Mouse (Mus musculus) gastrocnemius, postnatal 36 days (tissue): ENCODE results near the gene Sdccag8. TPM values are rescaled to one million over a fixed set of nuclear protein-coding genes. Genes with fewer than 3 reads are reported as not detected.
"Not testable (repeated sequence)": the region's sequence is repeated elsewhere in the genome, so short reads cannot be mapped to it uniquely, and the experiment has no call there.

Source experiments
- DNase-seq, 2 experiments: peaks; one replicate each; pipeline ENCODE4 v3.0.0; 2022
- intact Hi-C: fragments of 180-260 bp; cut with DNase I; formaldehyde crosslinking; loops from one replicate; pipeline ENCODE4 v1.15.1; 2025
- total RNA-seq, 2 experiments: library from RNA; stranded (reverse); gene quantifications; 2 replicates each; pipeline ENCODE4 v1.2.3; 2021

Sdccag8 gene
- total RNA-seq, 2 experiments from 2014 or later, result 3.0 to 5.7 TPM

DNA sequence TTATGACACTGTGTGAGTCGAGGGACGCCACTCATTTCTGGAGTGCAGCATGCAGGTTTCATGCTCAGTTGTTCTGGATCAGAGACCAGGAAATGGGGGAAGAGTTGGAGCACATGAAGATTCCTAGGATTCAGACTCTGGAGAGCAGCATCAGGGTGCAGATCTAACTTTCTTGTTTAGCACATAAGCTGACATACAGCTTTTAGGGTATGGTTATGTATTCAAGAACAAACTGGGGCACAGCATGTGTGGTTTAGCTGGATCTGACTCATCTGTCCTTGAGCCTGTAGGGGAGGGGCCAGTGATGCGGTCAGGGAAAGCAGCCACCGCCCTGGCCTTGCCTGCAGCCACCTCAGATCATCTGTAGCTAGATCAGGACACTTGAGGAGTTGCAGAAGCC lies 12.9 kb downstream of the Sdccag8 start:
- intact Hi-C loops, result no loop called here
- DNase-seq, result peak; percentile 51 to 64

DNA sequence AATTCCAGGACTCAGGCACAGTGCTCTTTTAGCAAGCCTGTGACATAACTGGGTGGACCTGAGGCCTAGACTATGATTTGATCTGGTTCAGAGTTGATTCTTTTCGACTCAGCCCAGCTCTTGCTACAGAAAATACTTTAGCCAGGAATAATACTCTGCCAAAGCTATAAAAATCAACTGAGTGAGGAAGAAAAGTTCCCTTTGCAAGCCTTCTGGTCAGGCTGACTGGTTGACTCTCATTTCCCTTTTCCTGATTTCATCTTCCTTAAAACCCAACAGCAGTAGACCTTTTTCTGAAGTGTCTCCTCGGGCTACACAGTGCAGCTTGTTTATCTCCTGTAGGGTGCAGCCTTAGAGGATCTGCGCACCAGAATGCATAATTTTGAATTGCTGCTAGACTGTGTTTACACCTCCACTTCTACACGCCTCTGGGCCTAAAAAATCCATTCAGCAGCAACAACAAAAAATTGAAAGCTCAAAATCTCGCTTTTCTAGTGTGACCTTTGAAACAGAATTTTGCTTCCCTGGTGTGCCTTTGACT lies 13.6 kb downstream of the Sdccag8 start:
- DNase-seq, result no peak
- intact Hi-C loops, result no loop called here

DNA sequence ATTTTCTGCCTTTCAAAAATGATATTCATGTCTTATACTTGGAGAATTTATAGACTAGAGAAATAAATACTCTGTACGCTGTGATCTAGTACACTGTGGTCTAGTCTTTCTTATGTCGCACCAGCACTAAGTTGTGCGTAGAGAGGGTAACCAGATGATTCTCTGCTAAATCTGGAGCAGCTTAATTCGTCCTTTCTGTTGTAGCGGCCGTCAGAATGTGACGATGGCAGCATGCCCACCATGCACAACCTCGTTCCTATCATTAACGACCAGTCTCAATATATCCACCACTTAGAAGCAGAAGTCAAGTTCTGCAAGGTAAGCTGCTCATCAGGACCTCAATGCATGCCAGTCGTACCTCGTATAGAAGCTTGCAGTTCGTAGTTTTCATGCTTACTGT lies 14.2 kb downstream of the Sdccag8 start:
- intact Hi-C loops, result no loop called here
- peak in 1 of 2 experiments; percentile 26 for DNase-seq

DNA sequence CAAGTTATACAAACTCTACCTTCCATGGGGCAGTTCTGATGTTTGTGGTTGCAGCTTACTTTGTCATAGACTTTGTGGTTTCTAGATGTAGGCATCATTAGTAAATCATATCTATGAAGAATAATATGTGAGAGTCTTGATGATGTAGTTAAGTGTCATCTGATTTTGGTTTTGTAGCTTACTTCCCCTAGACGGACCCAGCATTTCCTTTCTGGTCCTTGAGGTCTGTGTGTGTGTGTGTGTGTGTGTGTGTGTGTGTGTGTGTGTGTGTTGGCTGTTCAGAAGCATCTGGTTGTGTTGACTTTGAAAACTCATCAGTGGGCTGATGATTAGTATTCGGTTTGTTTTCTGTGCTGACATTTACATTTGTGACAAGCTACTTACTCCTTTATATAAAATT lies 17.6 kb downstream of the Sdccag8 start:
- intact Hi-C loops, result no loop called here
- no peak for DNase-seq

DNA sequence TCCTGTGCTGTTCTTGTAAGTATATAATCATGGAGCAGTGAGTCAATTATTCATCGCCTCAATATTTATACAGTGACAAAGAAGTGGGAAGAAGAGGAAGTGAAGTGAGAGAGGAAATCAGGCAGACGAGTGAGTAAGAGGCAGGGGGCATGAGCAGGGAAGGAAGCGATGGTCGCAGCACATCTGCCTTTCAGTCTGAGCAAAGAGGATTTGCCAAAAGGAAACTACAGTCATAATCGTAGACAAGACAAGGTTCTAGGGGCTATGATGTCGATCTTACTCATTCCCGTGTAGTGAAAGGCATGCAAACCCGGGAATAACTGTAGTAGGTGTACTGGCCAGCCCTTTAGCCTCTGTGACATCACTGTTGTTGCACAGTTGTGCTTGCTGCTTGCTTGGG lies 18.1 kb downstream of the Sdccag8 start:
- no peak for DNase-seq

DNA sequence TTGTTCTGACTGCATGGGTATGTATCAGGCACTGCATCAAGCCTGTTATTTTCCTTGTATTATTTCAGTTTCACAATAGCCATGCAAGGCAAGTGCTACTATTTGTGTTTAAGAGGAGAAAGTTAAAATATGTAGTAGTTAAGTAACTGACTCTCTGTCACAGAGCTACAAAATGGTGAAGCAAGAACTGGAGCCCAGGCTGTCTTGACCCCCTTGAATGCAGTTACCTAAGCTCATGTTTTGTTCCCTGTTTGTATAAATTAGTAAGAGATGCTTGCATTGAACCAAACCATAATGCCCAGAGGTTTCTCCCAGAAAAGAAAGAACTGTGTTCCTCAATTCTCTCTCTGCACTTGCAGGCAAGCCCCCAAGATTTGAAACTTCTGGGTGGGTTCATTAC lies 18.8 kb downstream of the Sdccag8 start:
- no peak for DNase-seq
- intact Hi-C loops, result no loop called here

More for the DNA sequence above, 18.1 kb downstream of the Sdccag8 start:
- intact Hi-C loops, result no loop called here

DNA sequence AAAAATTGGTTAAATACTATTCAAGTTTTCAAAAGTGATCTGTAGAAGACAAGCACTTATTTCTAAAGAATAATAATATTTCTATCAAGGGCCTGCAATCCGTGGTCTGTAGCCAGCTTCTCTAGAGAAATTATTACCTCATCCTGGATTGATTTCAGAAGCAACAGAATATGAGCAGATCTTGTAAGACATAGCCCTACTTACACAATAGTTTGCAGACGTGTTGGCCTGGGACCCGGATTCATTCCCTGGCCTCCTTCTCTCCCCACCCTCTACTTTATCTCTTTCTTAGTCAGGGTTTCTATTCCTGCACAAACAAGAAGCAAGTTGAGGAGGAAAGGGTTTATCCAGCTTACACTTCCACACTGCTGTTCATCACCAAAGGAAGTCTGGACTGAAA lies 19.5 kb downstream of the Sdccag8 start:
- peak in 1 of 2 experiments; percentile 22 for DNase-seq
- intact Hi-C loops, result no loop called here

DNA sequence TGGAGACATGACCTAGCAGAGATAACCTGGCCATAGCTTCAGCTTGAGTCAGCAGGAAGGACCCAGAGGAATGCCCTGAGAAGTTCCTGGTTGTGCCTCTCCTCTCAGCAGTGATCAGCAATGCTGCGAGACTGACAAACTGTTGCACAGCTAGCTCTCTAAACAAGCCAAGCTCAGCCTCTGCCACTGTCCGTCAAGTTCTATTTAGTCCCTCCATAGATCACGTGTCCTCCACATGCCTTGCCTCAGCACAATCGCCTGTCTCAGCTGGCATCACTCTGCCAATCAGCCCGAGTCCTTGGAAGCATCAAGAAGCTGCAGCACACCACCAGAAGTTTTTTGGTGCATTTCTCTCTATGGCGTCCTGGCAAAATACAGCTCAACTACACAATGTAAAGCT lies 20.4 kb downstream of the Sdccag8 start:
- DNase-seq, result peak in 1 of 2 experiments; percentile 31
- intact Hi-C loops, result no loop called here

DNA sequence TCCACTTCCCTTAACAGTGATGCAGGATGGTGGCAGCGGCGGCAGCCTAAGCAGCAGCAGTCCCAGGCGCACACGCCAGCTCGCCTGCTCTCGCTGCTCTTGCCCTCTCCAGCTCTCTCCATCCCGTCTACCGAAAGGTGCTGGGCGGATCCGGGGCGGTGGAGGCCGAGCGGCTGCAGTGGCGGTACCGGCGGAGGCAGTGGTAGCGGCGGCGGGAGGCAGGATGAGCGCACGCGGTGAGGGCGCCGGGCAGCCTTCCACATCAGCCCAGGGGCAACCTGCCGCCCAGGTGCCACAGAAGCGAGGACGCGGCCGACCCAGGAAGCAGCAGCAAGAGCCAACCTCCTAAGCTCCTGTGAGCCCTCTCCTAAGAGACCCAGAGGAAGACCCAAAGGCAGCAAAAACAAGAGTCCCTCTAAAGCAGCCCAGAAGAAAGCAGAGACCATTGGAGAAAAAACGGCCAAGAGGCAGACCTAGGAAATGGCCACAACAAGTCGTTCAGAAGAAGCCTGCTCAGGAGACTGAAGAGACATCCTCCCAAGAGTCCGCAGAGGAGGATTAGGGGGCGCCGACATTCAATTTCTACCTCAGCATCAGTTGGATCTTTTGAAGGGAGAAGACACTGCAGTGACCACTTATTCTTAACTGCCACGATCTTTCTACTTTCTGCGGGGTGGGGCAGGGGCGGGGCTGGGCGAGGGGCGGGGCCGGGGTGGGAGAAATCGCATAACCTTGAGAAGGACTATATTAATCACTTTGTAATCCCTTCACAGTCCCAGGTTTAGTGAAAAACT lies 21.2 kb downstream of the Sdccag8 start:
- intact Hi-C loops, result no loop called here
- DNase-seq, result no peak

DNA sequence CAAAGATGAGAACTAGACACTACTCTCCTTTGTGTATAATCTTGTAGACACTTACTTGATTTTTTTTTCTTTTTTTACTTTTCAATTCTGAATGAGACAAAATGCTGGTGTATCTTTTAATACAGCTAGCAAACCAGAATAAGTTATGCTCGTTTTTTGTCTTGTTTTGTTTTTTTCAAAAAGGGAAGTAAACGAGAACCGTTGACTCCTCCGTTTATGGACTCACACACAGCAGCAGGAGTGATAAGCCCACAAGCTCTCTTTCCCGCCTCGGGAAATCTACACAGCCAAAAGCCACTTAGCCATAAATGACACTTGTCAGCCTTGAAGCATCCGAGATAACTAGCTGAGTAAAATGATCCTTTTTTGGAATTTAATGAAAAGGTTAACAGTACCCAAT lies 22.1 kb downstream of the Sdccag8 start:
- DNase-seq, result not testable (repeated sequence)

DNA sequence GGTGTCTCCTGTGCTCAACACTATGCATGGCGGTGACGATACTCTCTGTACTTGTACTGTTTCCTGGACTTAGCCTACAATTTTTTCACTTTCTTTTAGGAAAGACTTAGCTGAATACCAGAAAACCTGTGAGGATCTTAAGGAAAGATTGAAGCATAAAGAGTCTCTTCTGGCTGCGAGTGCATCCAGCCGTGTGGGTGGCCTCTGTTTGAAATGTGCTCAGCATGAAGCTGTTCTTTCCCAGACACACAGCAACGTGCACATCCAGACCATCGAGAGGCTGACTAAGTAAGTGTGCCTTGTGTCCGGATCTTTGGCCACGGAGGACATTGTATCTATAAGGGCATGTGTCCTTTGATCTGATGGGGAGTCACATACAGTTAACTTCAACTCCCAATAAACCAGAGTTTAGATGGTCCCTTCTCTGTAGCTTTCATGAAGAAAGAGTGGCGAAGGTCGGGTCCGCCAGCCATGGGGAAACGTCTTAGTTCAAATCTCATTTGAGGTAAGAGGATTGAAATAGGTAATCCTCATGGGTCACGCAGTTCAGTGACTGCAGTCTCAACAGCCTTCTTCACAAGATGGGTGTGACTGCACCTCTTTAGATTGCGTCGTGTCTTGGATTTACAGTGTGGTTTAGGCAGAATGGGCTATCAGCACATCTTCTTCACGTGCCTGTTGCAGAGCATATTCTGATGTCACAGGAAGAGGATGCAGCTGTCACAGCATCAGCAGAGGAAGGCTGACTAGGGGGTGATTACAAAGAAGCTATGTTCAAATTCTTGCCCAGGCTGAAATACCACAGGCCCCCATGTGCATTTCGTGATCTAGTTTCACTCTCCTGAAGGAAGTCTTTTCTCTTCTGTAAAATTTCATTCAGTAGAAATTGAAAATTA lies 30.9 kb downstream of the Sdccag8 start:
- intact Hi-C loops, result loop anchor here (10.0 kb wide), 1 partner anchor 621 kb away; no protein-coding TSS in a partner anchor
- no peak for DNase-seq

More for the DNA sequence above, 22.1 kb downstream of the Sdccag8 start:
- intact Hi-C loops, result not testable (repeated sequence)

DNA sequence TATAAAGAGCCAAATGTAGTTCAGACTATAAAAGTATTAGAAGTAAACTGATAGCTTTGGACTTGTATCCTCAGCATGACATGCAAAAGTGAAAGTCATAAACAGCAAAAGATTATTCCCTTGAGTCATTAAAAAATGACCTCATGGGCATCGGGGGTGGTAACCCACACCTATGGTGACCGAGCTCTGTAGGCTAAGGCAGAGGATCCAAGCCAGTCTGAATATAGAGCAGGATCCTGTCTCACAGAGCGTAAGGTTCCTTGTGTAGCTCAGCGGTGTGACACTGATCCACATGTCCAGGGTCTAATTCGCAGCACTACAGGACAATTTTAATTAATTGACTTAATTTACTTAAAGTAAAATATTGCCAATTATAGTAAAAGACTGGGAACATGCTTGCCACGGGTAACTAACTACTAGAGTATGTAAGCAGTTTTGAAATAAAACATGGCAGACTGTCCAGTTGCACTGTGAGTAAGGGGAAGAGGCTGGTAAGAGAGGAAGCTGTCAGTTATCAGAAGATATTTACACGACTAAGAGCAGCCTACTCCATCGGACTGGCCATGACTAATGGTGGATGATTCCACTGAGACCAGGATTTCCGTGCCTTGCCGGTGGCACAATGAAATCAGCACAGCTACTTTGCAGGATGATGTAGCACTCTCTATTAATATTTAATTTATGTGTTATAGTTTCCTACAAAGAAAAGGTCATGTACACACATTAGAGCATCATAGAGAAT lies 32.8 kb downstream of the Sdccag8 start:
- intact Hi-C loops, result loop anchor here (10.0 kb wide), 1 partner anchor 622 kb away; no protein-coding TSS in a partner anchor

DNA sequence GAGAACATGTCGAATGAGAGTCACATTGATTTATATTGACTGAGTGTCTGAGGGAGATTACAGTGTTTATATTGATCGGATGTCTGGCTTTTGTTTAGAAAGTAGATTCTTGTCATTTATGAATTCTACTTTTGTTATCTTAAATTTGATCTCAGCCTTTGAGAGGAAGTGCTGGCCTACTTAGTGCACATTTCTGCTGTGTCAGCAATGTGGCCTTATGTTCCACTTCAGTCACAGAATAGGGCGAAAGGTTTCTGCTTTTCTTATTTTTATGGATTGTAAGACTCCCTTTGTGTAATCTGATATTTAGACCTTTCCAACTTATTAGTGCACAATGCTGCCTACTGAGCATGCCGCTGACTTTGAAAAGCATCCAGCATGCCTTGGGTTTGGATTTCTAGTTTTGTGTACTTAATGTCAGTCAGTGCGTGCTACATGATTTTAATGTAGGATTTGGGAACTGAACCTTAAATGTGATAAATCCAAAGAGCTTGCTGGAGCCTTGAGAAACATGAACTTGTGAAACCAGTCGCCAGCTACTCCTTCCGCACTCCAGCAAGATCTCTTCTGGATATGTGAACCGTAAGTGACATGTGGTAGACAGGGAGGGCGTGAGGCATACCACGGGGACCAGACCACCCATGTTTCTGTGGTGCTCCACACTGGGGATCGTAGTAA lies 34.3 kb downstream of the Sdccag8 start:
- DNase-seq, result no peak
- intact Hi-C loops, result loop anchor here (10.0 kb wide), 1 partner anchor 624 kb away; no protein-coding TSS in a partner anchor

More for the DNA sequence above, 32.8 kb downstream of the Sdccag8 start:
- DNase-seq, result no peak

DNA sequence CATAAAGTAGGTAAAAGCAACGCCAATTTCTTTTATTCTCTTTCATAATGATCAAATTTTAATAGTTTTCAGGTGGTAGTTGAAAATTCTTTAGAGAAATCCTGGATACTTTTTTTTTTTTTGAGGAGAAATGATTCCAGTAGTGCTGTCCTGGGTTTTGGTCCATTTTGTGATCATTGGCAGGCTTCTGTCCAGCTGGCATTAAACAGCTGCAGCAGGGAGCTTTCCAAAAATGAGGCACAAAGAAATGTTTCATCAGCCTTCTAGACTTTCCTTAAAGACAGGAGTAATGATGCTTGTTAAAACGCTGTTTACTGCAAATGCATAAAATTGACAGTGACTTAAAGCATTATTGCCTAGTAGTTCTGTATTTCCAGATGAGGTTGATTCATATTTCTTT lies 34.9 kb downstream of the Sdccag8 start:
- intact Hi-C loops, result loop anchor here (10.0 kb wide), 1 partner anchor 625 kb away; no protein-coding TSS in a partner anchor
- peak in 1 of 2 experiments; percentile 39 for DNase-seq

DNA sequence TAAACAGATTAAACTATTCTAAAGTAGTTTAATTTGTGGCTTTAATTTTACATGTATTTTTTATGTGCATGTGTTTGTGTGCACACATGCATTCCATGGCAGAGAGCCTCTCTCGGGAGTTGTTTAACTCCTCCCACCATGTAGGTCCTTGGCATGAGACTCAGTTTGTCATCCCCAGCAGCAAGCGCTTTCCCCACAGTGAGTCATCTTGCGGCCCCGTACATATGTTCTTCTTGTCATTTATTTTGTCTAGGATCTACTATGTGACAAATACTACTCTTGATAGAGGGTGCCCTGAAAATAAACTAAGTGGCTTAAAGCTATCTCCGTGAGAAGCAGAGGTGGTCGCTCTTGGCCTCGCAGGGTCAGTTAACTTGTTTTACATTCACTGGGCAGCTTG lies 36.9 kb downstream of the Sdccag8 start:
- intact Hi-C loops, result no loop called here
- DNase-seq, result no peak

DNA sequence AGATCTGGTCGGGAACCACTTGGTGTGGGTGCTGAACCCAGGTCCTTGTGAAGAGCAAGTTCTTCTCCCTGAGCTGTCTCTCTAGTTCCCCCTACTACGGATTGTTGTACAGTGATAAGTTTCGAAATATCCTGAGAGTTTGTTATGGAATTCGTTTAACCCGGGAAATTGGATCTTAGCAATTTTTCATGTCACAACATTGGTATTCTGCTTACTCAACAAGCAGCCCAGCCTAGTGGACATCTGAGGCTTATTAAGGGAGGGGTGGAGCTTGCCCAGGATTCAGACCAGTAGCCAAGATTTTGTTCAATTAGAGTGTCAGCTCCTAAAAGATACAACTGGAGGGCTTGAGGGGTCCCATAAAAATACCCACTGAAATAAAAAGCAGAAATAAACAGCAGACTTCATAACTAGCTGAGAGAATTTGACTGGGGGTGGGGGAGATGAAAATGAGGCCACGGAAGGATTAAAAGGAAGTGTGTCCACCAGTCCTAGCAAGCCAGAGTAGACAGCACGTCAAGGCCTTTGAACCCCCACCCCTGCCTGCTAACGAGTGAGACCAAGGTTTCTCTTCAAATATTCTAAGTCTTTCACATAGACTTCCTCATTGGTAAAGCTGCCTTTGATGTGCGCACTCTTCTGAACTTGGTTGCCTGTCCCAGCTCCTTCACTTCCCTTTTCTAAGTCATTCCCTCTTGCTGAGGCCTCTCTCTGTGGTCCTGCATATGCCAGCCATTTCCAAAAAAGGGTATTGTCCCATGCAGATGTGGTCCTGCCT lies 38.5 kb downstream of the Sdccag8 start:
- intact Hi-C loops, result no loop called here

DNA sequence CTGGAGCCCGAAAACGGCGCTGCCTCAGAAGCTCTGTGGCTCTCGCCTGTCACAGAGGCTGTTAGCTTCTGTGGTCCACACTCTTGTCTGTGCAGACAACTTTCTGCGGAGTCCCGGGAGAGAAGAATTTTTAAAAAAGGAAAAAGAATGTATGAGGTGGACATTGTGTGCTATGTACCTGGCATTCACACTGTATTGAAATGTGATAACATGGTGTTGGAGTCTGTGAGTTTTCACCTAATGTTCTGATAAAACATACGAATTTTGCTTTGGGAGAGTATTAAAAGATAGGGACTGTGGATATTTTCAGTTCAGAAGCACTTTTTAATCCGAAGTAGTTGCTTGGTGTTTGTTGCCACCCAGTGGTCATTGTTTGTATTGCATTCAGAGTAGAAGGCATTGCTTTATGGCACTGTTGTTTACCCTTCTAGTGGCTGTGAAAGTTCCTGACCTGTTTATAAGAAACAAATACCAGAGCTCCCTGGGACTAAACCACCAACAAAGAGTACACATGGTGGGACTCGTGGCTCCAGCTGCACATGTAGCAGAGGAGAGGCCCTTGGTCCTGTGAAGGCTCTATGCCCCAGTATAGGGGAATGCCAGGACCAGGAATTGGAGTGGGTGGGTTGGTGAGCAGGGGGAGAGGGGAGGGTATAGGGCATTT lies 47.7 kb downstream of the Sdccag8 start:
- DNase-seq, result peak in 1 of 2 experiments; percentile 33

More for the DNA sequence above, 38.5 kb downstream of the Sdccag8 start:
- no peak for DNase-seq

DNA sequence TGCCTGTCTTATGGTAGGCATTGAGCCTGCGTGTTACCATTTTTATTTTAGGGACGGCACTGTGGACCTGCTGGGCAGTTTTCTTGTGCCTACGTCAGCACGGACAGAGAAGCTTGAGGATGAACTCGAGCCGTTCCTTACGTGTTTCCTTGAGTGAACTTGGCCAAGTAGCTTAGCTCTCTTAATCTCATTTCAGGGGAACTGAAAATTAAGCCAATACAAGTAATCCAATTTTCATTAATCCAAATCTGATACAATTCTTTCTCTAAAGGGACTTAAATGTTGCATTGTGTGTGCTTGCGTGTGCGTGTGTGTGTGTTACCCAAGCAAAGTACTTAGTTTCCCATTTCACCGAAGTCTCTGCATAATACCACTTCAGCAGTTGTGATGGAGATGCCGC lies 56.0 kb downstream of the Sdccag8 start:
- DNase-seq, result no peak
- intact Hi-C loops, result no loop called here

More for the DNA sequence above, 47.7 kb downstream of the Sdccag8 start:
- intact Hi-C loops, result loop anchor here (5.0 kb wide), 1 partner anchor 925 kb away; no protein-coding TSS in a partner anchor
